Mouse (Mus musculus) kidney, postnatal 0 days (tissue): Measurements from ENCODE around the gene Dkk2. TPM values are rescaled to one million over a fixed set of nuclear protein-coding genes. Genes with fewer than 3 reads are reported as not detected.

Experiments used
- ATAC-seq: fragments of 200-750 bp; cut with Nextera tagmentation; replicated peaks from 2 replicates; pipeline ENCODE4 v1.8.0; 2017; ENCODE audit warnings: low read depth, moderate number of reproducible peaks, moderate TSS enrichment, moderate library complexity; ENCODE audit not compliant: low FRiP score
- DNase-seq: peaks from one replicate; pipeline ENCODE4 v3.0.0-alpha.2; 2016; ENCODE audit warnings: low spot score
- H3K27ac ChIP-seq: fragments of 300-500 bp; sonication (generic); 2 replicates; pipeline ENCODE4 v1.5.1; 2014; ENCODE audit warnings: mild to moderate bottlenecking
- H3K27me3 ChIP-seq: fragments of 300-500 bp; sonication (generic); 2 replicates; pipeline ENCODE4 v1.6.1; 2014; ENCODE audit warnings: low read length, mixed read lengths; ENCODE audit not compliant: insufficient read depth
- H3K36me3 ChIP-seq: fragments of 300-500 bp; sonication (generic); 2 replicates; pipeline ENCODE4 v1.6.1; 2014; ENCODE audit warnings: low read length, mixed read lengths; ENCODE audit not compliant: insufficient read depth
- H3K4me1 ChIP-seq: fragments of 300-500 bp; sonication (generic); replicated peaks from 2 replicates; pipeline ENCODE4 v1.6.1; 2014; ENCODE audit warnings: antibody characterized with exemption, low read length, mixed read lengths; ENCODE audit not compliant: insufficient read depth
- H3K4me2 ChIP-seq: fragments of 300-500 bp; sonication (generic); 2 replicates; pipeline ENCODE4 v1.6.1; 2014; ENCODE audit warnings: mild to moderate bottlenecking, low read length, moderate library complexity, mixed read lengths
- H3K4me3 ChIP-seq: fragments of 300-500 bp; sonication (generic); replicated peaks from 2 replicates; pipeline ENCODE4 v1.5.1; 2014; ENCODE audit warnings: low read depth, low read length
- H3K9ac ChIP-seq: fragments of 300-500 bp; sonication (generic); 2 replicates; pipeline ENCODE4 v1.6.1; 2014; ENCODE audit warnings: low read depth, low read length
- H3K9me3 ChIP-seq: fragments of 300-500 bp; sonication (generic); replicated peaks from 2 replicates; pipeline ENCODE4 v1.6.1; 2016; ENCODE audit warnings: low read length, inconsistent platforms, mixed read lengths
- CTCF ChIP-seq: IDR thresholded peaks from 2 replicates; pipeline ENCODE4 v1.5.1; 2016; ENCODE audit warnings: antibody characterized with exemption, low read depth, mild to moderate bottlenecking, moderate library complexity
- WGBS: fragments of 180-500 bp; shearing (Covaris S2); extraction: QIAGEN DNeasy Blood & Tissue Kit; methylation state at CpG from one replicate; pipeline ENCODE4 v1.1.7; 2014; 5-methylcytosine and 5-hydroxymethylcytosine counted together
- polyA plus RNA-seq: library from polyadenylated mRNA; unstranded; fragments of >200 nt; fragmentation: Nextera tagmentation; extraction: Ambion mirVana; gene quantifications from 2 replicates; pipeline ENCODE4 v1.2.1, GENCODE M21; 2015

Gene Dkk2
- polyA plus RNA-seq, 1 experiment from 2014 or later, result 7.7 TPM

- 3% methylated on average over 20 of the region's 21 CpGs for WGBS
- Histone ChIP-seq H3K27me3 (no peaks in the 10 kb centered on the region), H3K9me3 (no peaks in the 10 kb centered on the region), H3K27ac (no peak overlapping the region), H3K4me1 (0 out of 2 replicates have a peak, but pooled peaks cover 2% of the 10 kb centered on the region), H3K4me3 (peak overlapping the region; percentile 48), H3K4me2 (peak overlapping the region; percentile 79), H3K9ac (peak overlapping the region; percentile 14; the same call in 1 of the 2 replicates), H3K36me3 (no peaks in the 10 kb centered on the region)
- TF ChIP-seq CTCF, result peak; percentile 47; the same call in 1 of the 2 replicates
- DNase-seq, result peak; percentile 67
- peak; percentile 61; the same call in 1 of the 2 replicates for ATAC-seq
Observed at GRCm38 (mm10) chr3:132087011-132087486, 2.0 kb downstream of the Dkk2 start.

- DNase-seq (no peak), ATAC-seq (no peak)
- no peaks in the 10 kb centered on the region for H3K4me1 ChIP-seq
- no peaks in the 10 kb centered on the region for H3K9me3 ChIP-seq
- 87% methylated on average over 3 of the region's 3 CpGs for WGBS
- H3K9ac ChIP-seq, result no peak overlapping the region
- no peak for TF ChIP-seq CTCF
- H3K4me3 ChIP-seq, result no peak overlapping the region
- H3K27ac ChIP-seq, result no peak overlapping the region
- no peaks in the 10 kb centered on the region for H3K27me3 ChIP-seq
- H3K4me2 ChIP-seq, result no peak overlapping the region
- H3K36me3 ChIP-seq, result no peaks in the 10 kb centered on the region
Observed at GRCm38 (mm10) chr3:132092983-132093382, 7.9 kb downstream of the Dkk2 start.

GRCm38 (mm10) chr3:132096296-132096695, 11.2 kb downstream of the Dkk2 start:
- H3K27me3 ChIP-seq, result no peaks in the 10 kb centered on the region
- ATAC-seq, result no peak
- no peak overlapping the region for H3K4me3 ChIP-seq
- H3K9ac ChIP-seq, result no peak overlapping the region
- no peak overlapping the region for H3K4me2 ChIP-seq
- H3K36me3 ChIP-seq, result no peaks in the 10 kb centered on the region
- WGBS, result 47% methylated on average over 6 of the region's 6 CpGs
- no peak for TF ChIP-seq CTCF
- DNase-seq, result peak; percentile 53
- no peaks in the 10 kb centered on the region for H3K4me1 ChIP-seq
- no peaks in the 10 kb centered on the region for H3K9me3 ChIP-seq
- no peak overlapping the region for H3K27ac ChIP-seq

- Histone ChIP-seq H3K4me1 (no peaks in the 10 kb centered on the region), H3K9me3 (no peaks in the 10 kb centered on the region), H3K27ac (no peak overlapping the region), H3K9ac (no peak overlapping the region), H3K36me3 (no peaks in the 10 kb centered on the region), H3K27me3 (no peaks in the 10 kb centered on the region), H3K4me3 (no peak overlapping the region), H3K4me2 (no peak overlapping the region)
- ATAC-seq, result no peak
- no peak for DNase-seq
- no peak for TF ChIP-seq CTCF
- 28% methylated on average over 3 of the region's 3 CpGs for WGBS
Observed at GRCm38 (mm10) chr3:132100746-132101145, 15.7 kb downstream of the Dkk2 start.

- no peak overlapping the region for H3K4me3 ChIP-seq
- WGBS, result 50% methylated on average over 9 of the region's 9 CpGs
- DNase-seq, result no peak
Observed at GRCm38 (mm10) chr3:132103020-132103419, 17.9 kb downstream of the Dkk2 start.

GRCm38 (mm10) chr3:132103454-132103853, 18.4 kb downstream of the Dkk2 start:
- H3K4me2 ChIP-seq, result no peak overlapping the region
- ATAC-seq (no peak), DNase-seq (no peak)
- H3K36me3 ChIP-seq, result no peaks in the 10 kb centered on the region
- no peak overlapping the region for H3K9ac ChIP-seq
- no peaks in the 10 kb centered on the region for H3K9me3 ChIP-seq
- H3K27me3 ChIP-seq, result no peaks in the 10 kb centered on the region
- H3K4me3 ChIP-seq, result no peak overlapping the region
- H3K4me1 ChIP-seq, result no peaks in the 10 kb centered on the region
- WGBS, result 65% methylated on average over 7 of the region's 7 CpGs
- no peak overlapping the region for H3K27ac ChIP-seq
- no peak for TF ChIP-seq CTCF

More at GRCm38 (mm10) chr3:132103020-132103419, 17.9 kb downstream of the Dkk2 start:
- no peak for TF ChIP-seq CTCF
- ATAC-seq, result no peak
- H3K36me3 ChIP-seq, result no peaks in the 10 kb centered on the region
- no peak overlapping the region for H3K4me2 ChIP-seq
- no peak overlapping the region for H3K9ac ChIP-seq
- no peaks in the 10 kb centered on the region for H3K9me3 ChIP-seq
- H3K27ac ChIP-seq, result no peak overlapping the region
- H3K4me1 ChIP-seq, result no peaks in the 10 kb centered on the region
- no peaks in the 10 kb centered on the region for H3K27me3 ChIP-seq
